29 mouse cellular contexts compared by ENCODE assay signal in genomic region chr5:112743121-112743520, GRCm38 (mm10).
DNase-seq lines count a peak whose midpoint lies in the region; ATAC-seq and TF ChIP-seq lines count a peak whose summit lies in the region.
"Had no signal": no experiment of that assay in that cellular context is flagged by ENCODE, and none has a peak within 500 bp of the region (broad histone marks: within the 10 kb centered on the region; RNA-seq: fewer than 3 reads in every experiment).

No protein-coding gene starts in this region.

- H3K27me3 ChIP-seq in heart, embryonic 12.5 days (replicated peaks), result no peaks in the 10 kb centered on the region
- H3K27me3 ChIP-seq in midbrain, embryonic 15.5 days (replicated peaks), result no peaks in the 10 kb centered on the region
- H3K27me3 ChIP-seq: embryonic facial prominence, embryonic 13.5 days; stomach, embryonic 15.5 days had no signal

- peak; percentile 29; the same call in 1 of the 2 replicates for ATAC-seq in heart, embryonic 12.5 days (ENCODE audit: insufficient number of reproducible peaks, low FRiP score)
- no peak for ATAC-seq in midbrain, embryonic 15.5 days (replicated peaks)
- ATAC-seq: forebrain, postnatal 0 days; intestine, postnatal 0 days; liver, embryonic 12.5 days; liver, postnatal 0 days; lung, postnatal 0 days; Patski had no signal

- WGBS in heart, embryonic 12.5 days, result 72% methylated on average over 9 of the region's 9 CpGs
- 57% methylated on average over 9 of the region's 9 CpGs for WGBS in midbrain, embryonic 15.5 days

- no peak overlapping the region for H3K9ac ChIP-seq in heart, embryonic 12.5 days
- H3K9ac ChIP-seq in midbrain, embryonic 15.5 days, result no peak overlapping the region
- H3K9ac ChIP-seq: embryonic facial prominence, embryonic 13.5 days; forebrain, postnatal 0 days; liver, embryonic 12.5 days; liver, postnatal 0 days; neural tube, embryonic 12.5 days; stomach, embryonic 15.5 days had no signal

- H3K4me3 ChIP-seq in heart, embryonic 12.5 days, result no peak overlapping the region
- no peak overlapping the region for H3K4me3 ChIP-seq in layer of hippocampus, adult 2 months
- no peak overlapping the region for H3K4me3 ChIP-seq in midbrain, embryonic 15.5 days
- H3K4me3 ChIP-seq: embryonic facial prominence, embryonic 13.5 days; forebrain, embryonic 10.5 days; liver, embryonic 12.5 days; neural tube, embryonic 12.5 days; stomach, embryonic 15.5 days had no signal

- peaks cover 37% of the 10 kb centered on the region for H3K36me3 ChIP-seq in heart, embryonic 12.5 days
- H3K36me3 ChIP-seq in midbrain, embryonic 15.5 days (replicated peaks), result no peaks in the 10 kb centered on the region
- H3K36me3 ChIP-seq: embryonic facial prominence, embryonic 13.5 days; forebrain, embryonic 10.5 days; liver, embryonic 12.5 days; neural tube, embryonic 12.5 days; stomach, embryonic 15.5 days had no signal

- H3K4me1 ChIP-seq in heart, embryonic 12.5 days (replicated peaks), result no peaks in the 10 kb centered on the region
- H3K4me1 ChIP-seq in midbrain, embryonic 15.5 days, result peaks cover 28% of the 10 kb centered on the region
- H3K4me1 ChIP-seq: embryonic facial prominence, embryonic 13.5 days; liver, embryonic 12.5 days; stomach, embryonic 15.5 days had no signal

- no peak overlapping the region for H3K4me2 ChIP-seq in heart, embryonic 12.5 days
- H3K4me2 ChIP-seq in midbrain, embryonic 15.5 days, result no peak overlapping the region
- H3K4me2 ChIP-seq: embryonic facial prominence, embryonic 13.5 days; liver, embryonic 12.5 days; neural tube, embryonic 12.5 days; stomach, embryonic 15.5 days had no signal

- TF ChIP-seq CTCF in layer of hippocampus, adult 2 months (conservative IDR thresholded peaks at IDR 0.05), result no peak
- no peak for TF ChIP-seq CTCF in brain, embryonic 14.5 days (IDR thresholded peaks at IDR 0.05; ENCODE audit: borderline replicate concordance, extremely low read depth, insufficient read depth, insufficient read length)

- H3K9me3 ChIP-seq in heart, embryonic 12.5 days (replicated peaks), result peaks cover 9% of the 10 kb centered on the region; the same call in 1 of the 2 replicates
- no peaks in the 10 kb centered on the region for H3K9me3 ChIP-seq in midbrain, embryonic 15.5 days
- H3K9me3 ChIP-seq: embryonic facial prominence, embryonic 13.5 days; neural tube, embryonic 12.5 days; stomach, embryonic 15.5 days had no signal

- H3K27ac ChIP-seq in heart, embryonic 12.5 days (ENCODE audit: poor library complexity, severe bottlenecking), result no peak overlapping the region
- H3K27ac ChIP-seq in layer of hippocampus, adult 2 months, result peak overlapping the region; percentile 89
- H3K27ac ChIP-seq in midbrain, embryonic 15.5 days, result peak overlapping the region; percentile 48
- H3K27ac ChIP-seq: embryonic facial prominence, embryonic 13.5 days; forebrain, embryonic 10.5 days; liver, embryonic 12.5 days; macrophage; neural tube, embryonic 12.5 days; stomach, embryonic 15.5 days had no signal

- DNase-seq in heart, adult 8-10 months (ENCODE audit: low spot score), result no peak
- DNase-seq in layer of hippocampus, adult 2 months (ENCODE audit: low spot score in 2 of 2), result no peak
- no peak for DNase-seq in layer of hippocampus, adult 9-11 months
- DNase-seq in brain, embryonic 14.5 days (ENCODE audit: low read depth), result peak; percentile 52
- DNase-seq in right cerebral cortex, postnatal 10 days (ENCODE audit: low spot score in 2 of 2), result no peak
- no peak for DNase-seq in kidney, postnatal 25 days
- DNase-seq: adrenal gland, postnatal 10 days; cerebellum, adult 11-12 months; cerebellum, postnatal 10 days; forebrain, postnatal 0 days; gastrocnemius, postnatal 10 days; heart, postnatal 4 days; kidney, adult 9 months; kidney, postnatal 10 days; left cerebral cortex, postnatal 4 days; liver, postnatal 0 days; right cerebral cortex, postnatal 14 days; thymus, postnatal 14 days had no signal

- TF ChIP-seq POLR2A in brain, embryonic 14.5 days (IDR thresholded peaks at IDR 0.05; ENCODE audit: borderline replicate concordance, extremely low read depth, insufficient read depth, insufficient read length, poor library complexity, severe bottlenecking), result no peak
